Mouse (Mus musculus): ENCODE results near the gene Pagr1a. TPM values are rescaled to one million over a fixed set of nuclear protein-coding genes. Genes with fewer than 3 reads are reported as not detected.

Gene Pagr1a
- polyA plus RNA-seq, 1 experiment, result 5.9 TPM

- no peak overlapping the region for H3K27ac ChIP-seq (replicated peaks; ENCODE audit: low read depth, low read length)
- no peaks in the 10 kb centered on the region for H3K4me1 ChIP-seq (ENCODE audit: control insufficient read depth, insufficient read depth, insufficient read length, low read length)
- no peak overlapping the region for H3K4me3 ChIP-seq (ENCODE audit: insufficient read depth, low read depth, low read length)
These were observed 28.3 kb downstream of the Pagr1a start for GRCm38 (mm10) chr7:126988816-126989215.

- H3K4me3 ChIP-seq (ENCODE audit: insufficient read depth, low read depth, low read length), result no peak overlapping the region
- H3K27ac ChIP-seq (replicated peaks; ENCODE audit: low read depth, low read length), result no peak overlapping the region
These were observed 30.8 kb downstream of the Pagr1a start for GRCm38 (mm10) chr7:126986319-126986718.

GRCm38 (mm10) chr7:126984667-126985444 lies 32.3 kb downstream of the Pagr1a start:
- no peak overlapping the region for H3K4me3 ChIP-seq (ENCODE audit: insufficient read depth, low read depth, low read length)
- no peak overlapping the region for H3K27ac ChIP-seq (replicated peaks; ENCODE audit: low read depth, low read length)
- H3K4me1 ChIP-seq (ENCODE audit: control insufficient read depth, insufficient read depth, insufficient read length, low read length), result no peaks in the 10 kb centered on the region

More at GRCm38 (mm10) chr7:126986319-126986718, 30.8 kb downstream of the Pagr1a start:
- no peaks in the 10 kb centered on the region for H3K4me1 ChIP-seq (ENCODE audit: control insufficient read depth, insufficient read depth, insufficient read length, low read length)

- Histone ChIP-seq H3K4me3 (ENCODE audit: insufficient read depth, low read depth, low read length) (no peak overlapping the region), H3K27ac (replicated peaks; ENCODE audit: low read depth, low read length) (no peak overlapping the region), H3K4me1 (ENCODE audit: control insufficient read depth, insufficient read depth, insufficient read length, low read length) (no peaks in the 10 kb centered on the region)
These were observed 34.0 kb downstream of the Pagr1a start for GRCm38 (mm10) chr7:126983113-126983512.

- peaks cover 3% of the 10 kb centered on the region; the same call in 1 of the 2 replicates for H3K4me1 ChIP-seq (ENCODE audit: control insufficient read depth, insufficient read depth, insufficient read length, low read length)
- no peak overlapping the region for H3K27ac ChIP-seq (replicated peaks; ENCODE audit: low read depth, low read length)
- H3K4me3 ChIP-seq (ENCODE audit: insufficient read depth, low read depth, low read length), result no peak overlapping the region
These were observed 35.1 kb downstream of the Pagr1a start for GRCm38 (mm10) chr7:126982054-126982453.

- Histone ChIP-seq H3K4me1 (ENCODE audit: control insufficient read depth, insufficient read depth, insufficient read length, low read length) (peaks cover 6% of the 10 kb centered on the region; the same call in 1 of the 2 replicates), H3K4me3 (ENCODE audit: insufficient read depth, low read depth, low read length) (no peak overlapping the region), H3K27ac (replicated peaks; ENCODE audit: low read depth, low read length) (no peak overlapping the region)
These were observed 35.6 kb downstream of the Pagr1a start for GRCm38 (mm10) chr7:126981601-126982000.

GRCm38 (mm10) chr7:126978841-126979240 lies 38.3 kb downstream of the Pagr1a start:
- no peak overlapping the region for H3K27ac ChIP-seq (replicated peaks; ENCODE audit: low read depth, low read length)
- H3K4me1 ChIP-seq (ENCODE audit: control insufficient read depth, insufficient read depth, insufficient read length, low read length), result peaks cover 19% of the 10 kb centered on the region
- H3K4me3 ChIP-seq (ENCODE audit: insufficient read depth, low read depth, low read length), result no peak overlapping the region

- Histone ChIP-seq H3K27ac (replicated peaks; ENCODE audit: low read depth, low read length) (peak overlapping the region; percentile 74), H3K4me1 (ENCODE audit: control insufficient read depth, insufficient read depth, insufficient read length, low read length) (peaks cover 19% of the 10 kb centered on the region)
These were observed 40.2 kb downstream of the Pagr1a start for GRCm38 (mm10) chr7:126976878-126977459.

GRCm38 (mm10) chr7:126975950-126976866 lies 40.9 kb downstream of the Pagr1a start, which contains the start of gene Cdiptos:
TSS of gene Cdiptos (minus strand) at chr7:126976098.
- peaks cover 19% of the 10 kb centered on the region for H3K4me1 ChIP-seq (ENCODE audit: control insufficient read depth, insufficient read depth, insufficient read length, low read length)
- peak within 1 kb of the TSS; percentile 100 for H3K27ac ChIP-seq (replicated peaks; ENCODE audit: low read depth, low read length)
- peak within 1 kb of the TSS; percentile 98 for H3K4me3 ChIP-seq (ENCODE audit: insufficient read depth, low read depth, low read length)

More at GRCm38 (mm10) chr7:126976878-126977459, 40.2 kb downstream of the Pagr1a start:
- peak overlapping the region; percentile 98 for H3K4me3 ChIP-seq (ENCODE audit: insufficient read depth, low read depth, low read length)

- Histone ChIP-seq H3K4me3 (ENCODE audit: insufficient read depth, low read depth, low read length) (peak within 1 kb of the TSS; percentile 98), H3K27ac (replicated peaks; ENCODE audit: low read depth, low read length) (peak within 1 kb of the TSS; percentile 100), H3K4me1 (ENCODE audit: control insufficient read depth, insufficient read depth, insufficient read length, low read length) (peaks cover 19% of the 10 kb centered on the region)
These were observed 41.4 kb downstream of the Pagr1a start, which contains the start of gene Cdipt for GRCm38 (mm10) chr7:126975893-126975949. TSS of gene Cdipt (plus strand) at chr7:126975914.

GRCm38 (mm10) chr7:126975493-126975892 lies 41.7 kb downstream of the Pagr1a start:
- peak overlapping the region; percentile 64 for H3K27ac ChIP-seq (replicated peaks; ENCODE audit: low read depth, low read length)
- H3K4me1 ChIP-seq (ENCODE audit: control insufficient read depth, insufficient read depth, insufficient read length, low read length), result peaks cover 19% of the 10 kb centered on the region
- peak overlapping the region; percentile 98 for H3K4me3 ChIP-seq (ENCODE audit: insufficient read depth, low read depth, low read length)

GRCm38 (mm10) chr7:126967361-126967760 lies 49.8 kb downstream of the Pagr1a start:
- H3K27ac ChIP-seq (replicated peaks; ENCODE audit: low read depth, low read length), result no peak overlapping the region
- H3K4me1 ChIP-seq (ENCODE audit: control insufficient read depth, insufficient read depth, insufficient read length, low read length), result no peaks in the 10 kb centered on the region
- no peak overlapping the region for H3K4me3 ChIP-seq (ENCODE audit: insufficient read depth, low read depth, low read length)

GRCm38 (mm10) chr7:126965568-126965967 lies 51.6 kb downstream of the Pagr1a start:
- H3K4me3 ChIP-seq (ENCODE audit: insufficient read depth, low read depth, low read length), result no peak overlapping the region
- H3K4me1 ChIP-seq (ENCODE audit: control insufficient read depth, insufficient read depth, insufficient read length, low read length), result no peaks in the 10 kb centered on the region
- no peak overlapping the region for H3K27ac ChIP-seq (replicated peaks; ENCODE audit: low read depth, low read length)
